Mouse (Mus musculus): ENCODE data around the gene Abcg4. TPM values are rescaled to one million over a fixed set of nuclear protein-coding genes. Genes with fewer than 3 reads are reported as not detected.

Gene Abcg4
- polyA plus RNA-seq, 1 experiment from 2014 or later, result 4.5 TPM

DNA sequence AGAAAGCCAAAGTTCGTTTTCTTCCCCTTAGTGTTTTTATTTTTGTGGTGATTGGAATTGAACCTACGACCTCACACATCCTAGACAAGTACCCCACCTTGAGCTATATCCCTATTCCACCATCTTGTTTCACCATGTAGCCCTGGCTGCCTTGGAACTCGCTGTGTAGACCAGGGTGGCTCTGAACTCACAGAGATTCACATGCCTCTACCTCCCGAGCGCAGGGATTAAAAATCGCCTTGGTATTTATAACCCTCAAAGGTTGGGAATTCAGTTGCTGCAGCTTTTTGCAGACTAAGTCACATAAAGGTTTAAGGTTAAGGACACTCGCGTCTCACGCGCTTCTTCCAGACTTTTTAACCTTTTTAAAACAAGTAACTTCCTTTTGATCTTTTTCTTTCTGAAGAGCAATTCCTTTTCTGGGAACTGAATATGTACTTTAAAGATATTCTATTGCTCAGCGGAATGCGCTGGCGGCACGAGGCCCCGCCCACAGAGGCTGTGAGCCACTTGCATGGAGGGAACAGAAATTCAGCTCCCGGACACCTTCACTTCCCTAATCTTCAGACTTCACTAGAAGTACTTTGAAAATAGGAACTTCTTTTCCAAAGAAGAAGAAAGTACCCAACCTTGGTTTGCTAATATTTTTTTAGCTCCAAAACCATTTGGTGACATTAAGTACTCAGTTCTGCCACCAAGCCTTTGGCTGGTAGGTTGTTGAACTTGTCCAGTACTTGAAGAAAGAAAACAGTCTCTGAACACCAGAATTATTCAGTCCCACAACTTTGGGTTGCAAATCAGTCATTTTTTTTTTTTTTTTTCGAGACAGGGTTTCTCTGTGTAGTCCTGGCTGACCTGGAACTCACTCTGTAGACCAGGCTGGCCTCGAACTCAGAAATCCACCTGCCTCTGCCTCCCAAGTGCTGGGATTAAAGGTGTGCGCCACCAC, 53.7 kb downstream of the Abcg4 start:
- DNase-seq (ENCODE audit: low spot score), result peak; percentile 63
- Histone ChIP-seq H3K27me3 (replicated peaks; ENCODE audit: control insufficient read depth, insufficient read depth, low read length) (no peaks in the 10 kb centered on the region), H3K4me3 (ENCODE audit: low read depth, low read length) (peak overlapping the region; percentile 86), H3K9me3 (ENCODE audit: control insufficient read depth, low read length) (no peaks in the 10 kb centered on the region), H3K36me3 (ENCODE audit: control insufficient read depth, insufficient read depth, low read length) (no peaks in the 10 kb centered on the region), H3K4me1 (ENCODE audit: control insufficient read depth, insufficient read depth, low read length) (peaks cover 14% of the 10 kb centered on the region), H3K4me2 (ENCODE audit: low read depth, low read length) (peak overlapping the region; percentile 57), H3K27ac (replicated peaks; ENCODE audit: low read depth, low read length) (peak overlapping the region; percentile 17), H3K9ac (ENCODE audit: low read depth, low read length) (peak overlapping the region; percentile 26; the same call in 1 of the 2 replicates)
- no peak for ATAC-seq (ENCODE audit: low read depth)
- WGBS, result 27% methylated on average over 19 of the region's 19 CpGs

GRCm38 (mm10) chr9:44233802-44234478, 54.5 kb downstream of the Abcg4 start, which contains the start of gene Cbl:
Cbl (minus strand) TSS chr9:44234049.
- Histone ChIP-seq H3K27ac (replicated peaks; ENCODE audit: low read depth, low read length) (peak within 1 kb of the TSS; percentile 86), H3K27me3 (replicated peaks; ENCODE audit: control insufficient read depth, insufficient read depth, low read length) (no peaks in the 10 kb centered on the region), H3K9me3 (ENCODE audit: control insufficient read depth, low read length) (no peaks in the 10 kb centered on the region), H3K36me3 (ENCODE audit: control insufficient read depth, insufficient read depth, low read length) (no peaks in the 10 kb centered on the region), H3K9ac (ENCODE audit: low read depth, low read length) (peak within 1 kb of the TSS; percentile 80), H3K4me3 (ENCODE audit: low read depth, low read length) (peak within 1 kb of the TSS; percentile 86), H3K4me1 (ENCODE audit: control insufficient read depth, insufficient read depth, low read length) (peaks cover 14% of the 10 kb centered on the region), H3K4me2 (ENCODE audit: low read depth, low read length) (peak within 1 kb of the TSS; percentile 70)
- DNase-seq (ENCODE audit: low spot score) (peak; percentile 98), ATAC-seq (ENCODE audit: low read depth) (peak; percentile 93)
- 0% methylated on average over 31 of the region's 76 CpGs for WGBS

- Histone ChIP-seq H3K9me3 (ENCODE audit: control insufficient read depth, low read length) (no peaks in the 10 kb centered on the region), H3K27me3 (replicated peaks; ENCODE audit: control insufficient read depth, insufficient read depth, low read length) (no peaks in the 10 kb centered on the region), H3K27ac (replicated peaks; ENCODE audit: low read depth, low read length) (peak overlapping the region; percentile 86), H3K4me1 (ENCODE audit: control insufficient read depth, insufficient read depth, low read length) (peaks cover 14% of the 10 kb centered on the region), H3K36me3 (ENCODE audit: control insufficient read depth, insufficient read depth, low read length) (no peaks in the 10 kb centered on the region), H3K9ac (ENCODE audit: low read depth, low read length) (peak overlapping the region; percentile 80), H3K4me3 (ENCODE audit: low read depth, low read length) (peak overlapping the region; percentile 86), H3K4me2 (ENCODE audit: low read depth, low read length) (peak overlapping the region; percentile 70)
- DNase-seq (ENCODE audit: low spot score), result peak; percentile 47
- ATAC-seq (ENCODE audit: low read depth), result peak; percentile 77
- 1% methylated on average over 28 of the region's 40 CpGs for WGBS
Measured at GRCm38 (mm10) chr9:44233021-44233801, 55.2 kb downstream of the Abcg4 start.

GRCm38 (mm10) chr9:44231609-44232008, 56.8 kb downstream of the Abcg4 start:
- peak overlapping the region; percentile 70 for H3K4me2 ChIP-seq (ENCODE audit: low read depth, low read length)
- 0 out of 2 replicates have a peak, but pooled peaks cover 6% of the 10 kb centered on the region for H3K36me3 ChIP-seq (ENCODE audit: control insufficient read depth, insufficient read depth, low read length)
- no peak overlapping the region for H3K9ac ChIP-seq (ENCODE audit: low read depth, low read length)
- peaks cover 14% of the 10 kb centered on the region for H3K4me1 ChIP-seq (ENCODE audit: control insufficient read depth, insufficient read depth, low read length)
- no peaks in the 10 kb centered on the region for H3K27me3 ChIP-seq (replicated peaks; ENCODE audit: control insufficient read depth, insufficient read depth, low read length)
- DNase-seq (ENCODE audit: low spot score) (no peak), ATAC-seq (ENCODE audit: low read depth) (no peak)
- no peak overlapping the region for H3K27ac ChIP-seq (replicated peaks; ENCODE audit: low read depth, low read length)
- no peaks in the 10 kb centered on the region for H3K9me3 ChIP-seq (ENCODE audit: control insufficient read depth, low read length)
- H3K4me3 ChIP-seq (ENCODE audit: low read depth, low read length), result no peak overlapping the region; the same call in 1 of the 2 replicates

DNA sequence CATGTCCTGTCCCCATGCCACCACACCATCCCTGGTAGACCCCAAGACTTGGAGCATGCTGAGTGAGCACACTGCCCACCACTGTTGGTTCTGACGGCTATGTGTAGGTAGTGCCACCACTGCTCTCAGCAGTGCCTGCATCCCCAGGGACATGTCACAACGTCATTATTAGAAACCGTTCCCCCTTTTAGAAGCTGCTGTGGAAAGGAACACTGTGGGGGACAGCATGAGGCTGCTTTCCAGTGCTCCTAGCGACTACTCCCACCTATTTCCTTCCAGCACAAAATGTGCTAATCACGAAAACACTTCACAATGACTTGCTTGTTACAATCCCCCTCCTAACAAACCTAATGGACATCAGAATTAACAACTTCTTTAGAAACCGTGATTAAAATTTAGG, 62.4 kb downstream of the Abcg4 start:
- no peak for DNase-seq (ENCODE audit: low spot score)
- Histone ChIP-seq H3K36me3 (ENCODE audit: control insufficient read depth, insufficient read depth, low read length) (0 out of 2 replicates have a peak, but pooled peaks cover 6% of the 10 kb centered on the region), H3K27ac (replicated peaks; ENCODE audit: low read depth, low read length) (no peak overlapping the region), H3K4me2 (ENCODE audit: low read depth, low read length) (no peak overlapping the region), H3K4me1 (ENCODE audit: control insufficient read depth, insufficient read depth, low read length) (no peaks in the 10 kb centered on the region), H3K9ac (ENCODE audit: low read depth, low read length) (no peak overlapping the region), H3K27me3 (replicated peaks; ENCODE audit: control insufficient read depth, insufficient read depth, low read length) (no peaks in the 10 kb centered on the region), H3K9me3 (ENCODE audit: control insufficient read depth, low read length) (no peaks in the 10 kb centered on the region), H3K4me3 (ENCODE audit: low read depth, low read length) (no peak overlapping the region)
- ATAC-seq (ENCODE audit: low read depth), result no peak
- 72% methylated on average over 6 of the region's 6 CpGs for WGBS

Small RNA genes lying within 50 kb of the gene (microRNA-seq; reads per million reads assigned to microRNA genes)
- gene Gm44335 (ENCODE audit: borderline number of aligned reads), result not detected

Other genes starting within 250 kb of the Abcg4 start
- 11.4 and 19.6 TPM in 2 replicates for gene Thy1, start 245.2 kb downstream of the Abcg4 start, polyA plus RNA-seq (2014; fragmentation: Nextera tagmentation; extraction: Ambion mirVana)
- 22.8 and 39.4 TPM in 2 replicates for gene Usp2, start 221.6 kb downstream of the Abcg4 start, polyA plus RNA-seq (2014; fragmentation: Nextera tagmentation; extraction: Ambion mirVana)
- not detected in 2 replicates for gene Mfrp, start 186.9 kb downstream of the Abcg4 start, polyA plus RNA-seq (2014; fragmentation: Nextera tagmentation; extraction: Ambion mirVana)
- gene C1qtnf5, start 181.4 kb downstream of the Abcg4 start, polyA plus RNA-seq (2014; fragmentation: Nextera tagmentation; extraction: Ambion mirVana), result 4.8 and 5.2 TPM in 2 replicates
- 0.22 and 0.35 TPM in 2 replicates for gene Gm49380, start 175.1 kb downstream of the Abcg4 start, polyA plus RNA-seq (2014; fragmentation: Nextera tagmentation; extraction: Ambion mirVana)
- 61.4 and 73.4 TPM in 2 replicates for gene Rnf26, start 175.1 kb downstream of the Abcg4 start, polyA plus RNA-seq (2014; fragmentation: Nextera tagmentation; extraction: Ambion mirVana)
- 47.0 and 47.5 TPM in 2 replicates for gene Mcam, start 154.1 kb downstream of the Abcg4 start, polyA plus RNA-seq (2014; fragmentation: Nextera tagmentation; extraction: Ambion mirVana)
- gene Cbl, start 54.6 kb downstream of the Abcg4 start, polyA plus RNA-seq (2014; fragmentation: Nextera tagmentation; extraction: Ambion mirVana), result 15.3 and 17.1 TPM in 2 replicates
- gene Ccdc153, start 47.9 kb downstream of the Abcg4 start, polyA plus RNA-seq (2014; fragmentation: Nextera tagmentation; extraction: Ambion mirVana), result 0.96 and 10.0 TPM in 2 replicates
- 0.12 and 0.15 TPM in 2 replicates for gene Pdzd3, start 37.1 kb downstream of the Abcg4 start, polyA plus RNA-seq (2014; fragmentation: Nextera tagmentation; extraction: Ambion mirVana)
- 9.7 and 13.2 TPM in 2 replicates for gene Nlrx1, start 20.0 kb downstream of the Abcg4 start, polyA plus RNA-seq (2014; fragmentation: Nextera tagmentation; extraction: Ambion mirVana)
- gene Hinfp, start 17.1 kb upstream of the Abcg4 start, polyA plus RNA-seq (2014; fragmentation: Nextera tagmentation; extraction: Ambion mirVana), result 15.6 and 18.7 TPM in 2 replicates
- 7.3 and 9.5 TPM in 2 replicates for gene C2cd2l, start 31.7 kb upstream of the Abcg4 start, polyA plus RNA-seq (2014; fragmentation: Nextera tagmentation; extraction: Ambion mirVana)
- 34.3 and 34.9 TPM in 2 replicates for gene Dpagt1, start 37.4 kb upstream of the Abcg4 start, polyA plus RNA-seq (2014; fragmentation: Nextera tagmentation; extraction: Ambion mirVana)
- 202 and 227 TPM in 2 replicates for gene H2afx, start 46.1 kb upstream of the Abcg4 start, polyA plus RNA-seq (2014; fragmentation: Nextera tagmentation; extraction: Ambion mirVana)
- gene Hmbs, start 55.6 kb upstream of the Abcg4 start, polyA plus RNA-seq (2014; fragmentation: Nextera tagmentation; extraction: Ambion mirVana), result 98.5 and 99.9 TPM in 2 replicates
- 24.5 and 25.8 TPM in 2 replicates for gene Vps11, start 73.1 kb upstream of the Abcg4 start, polyA plus RNA-seq (2014; fragmentation: Nextera tagmentation; extraction: Ambion mirVana)
- gene Hyou1, start 90.9 kb upstream of the Abcg4 start, polyA plus RNA-seq (2014; fragmentation: Nextera tagmentation; extraction: Ambion mirVana), result 29.6 and 30.0 TPM in 2 replicates
- 19.0 and 20.1 TPM in 2 replicates for gene Slc37a4, start 108.2 kb upstream of the Abcg4 start, polyA plus RNA-seq (2014; fragmentation: Nextera tagmentation; extraction: Ambion mirVana)
- gene Rps25, start 118.5 kb upstream of the Abcg4 start, polyA plus RNA-seq (2014; fragmentation: Nextera tagmentation; extraction: Ambion mirVana), result 2,445 and 2,627 TPM in 2 replicates
- gene Trappc4, start 119.0 kb upstream of the Abcg4 start, polyA plus RNA-seq (2014; fragmentation: Nextera tagmentation; extraction: Ambion mirVana), result 130 and 133 TPM in 2 replicates
- gene Ccdc84, start 130.0 kb upstream of the Abcg4 start, polyA plus RNA-seq (2014; fragmentation: Nextera tagmentation; extraction: Ambion mirVana), result 19.4 and 23.6 TPM in 2 replicates
- gene Foxr1, start 152.5 kb upstream of the Abcg4 start, polyA plus RNA-seq (2014; fragmentation: Nextera tagmentation; extraction: Ambion mirVana), result not detected in 2 replicates
- 1.7 and 2.3 TPM in 2 replicates for gene Upk2, start 166.4 kb upstream of the Abcg4 start, polyA plus RNA-seq (2014; fragmentation: Nextera tagmentation; extraction: Ambion mirVana)
- 16.9 and 18.7 TPM in 2 replicates for gene Bcl9l, start 194.2 kb upstream of the Abcg4 start, polyA plus RNA-seq (2014; fragmentation: Nextera tagmentation; extraction: Ambion mirVana)